Mouse (Mus musculus) CH12.LX (cell line): Measurements from ENCODE around the gene Kank1. TPM values are rescaled to one million over a fixed set of nuclear protein-coding genes. Genes with fewer than 3 reads are reported as not detected.

Source experiments
- DNase-seq: peaks from one replicate; pipeline ENCODE4 v3.0.0-alpha.2; 2013; ENCODE audit errors: extremely low read depth
- H3K27ac ChIP-seq: 2 replicates; pipeline ENCODE4 v1.5.1; 2012; ENCODE audit warnings: low read depth, mild to moderate bottlenecking, control low read depth, moderate library complexity; ENCODE audit not compliant: insufficient read depth
- H3K27me3 ChIP-seq: replicated peaks from 2 replicates; pipeline ENCODE3; 2012; ENCODE audit warnings: inconsistent platforms
- H3K36me3 ChIP-seq, 2 experiments: replicated peaks in 1 of 2; 2 replicates each; pipeline versions ENCODE3 to v1.6.1; 2012; ENCODE audit warnings: inconsistent platforms in 1 of 2, low read length in 1 of 2, mild to moderate bottlenecking in 1 of 2, mixed read lengths in 1 of 2, moderate library complexity in 1 of 2; ENCODE audit not compliant: control insufficient read depth in 1 of 2, insufficient read depth in 1 of 2
- H3K4me1 ChIP-seq, 2 experiments: 2 replicates each; pipeline ENCODE4 v1.6.1; 2012; ENCODE audit warnings: inconsistent platforms in 1 of 2, moderate library complexity in 1 of 2; ENCODE audit not compliant: insufficient read depth in 2 of 2, control insufficient read depth in 1 of 2
- H3K4me2 ChIP-seq: 2 replicates; pipeline ENCODE4 v1.6.1; 2012; ENCODE audit warnings: low read depth, mild to moderate bottlenecking, control low read depth; ENCODE audit not compliant: poor library complexity, insufficient read depth, severe bottlenecking
- H3K4me3 ChIP-seq, 3 experiments: fragments of 150-350 bp in 1 of 3; sonication (generic) in 1 of 3; replicated peaks in 1 of 3; 2 replicates each; pipeline versions ENCODE3 to v1.5.1; 2011 to 2012; ENCODE audit warnings: low read depth in 2 of 3, low read length in 2 of 3, mild to moderate bottlenecking in 2 of 3, moderate library complexity in 2 of 3, control low read depth in 1 of 3, improper control_type of control experiment in 1 of 3, inconsistent platforms in 1 of 3, mixed read lengths in 1 of 3; ENCODE audit not compliant: poor library complexity in 1 of 3
- H3K79me2 ChIP-seq: replicated peaks from 2 replicates; pipeline ENCODE4 v1.6.1; 2012; ENCODE audit warnings: mild to moderate bottlenecking, moderate library complexity; ENCODE audit not compliant: control insufficient read depth, poor library complexity, insufficient read depth, severe bottlenecking; ENCODE audit errors: extremely low read depth
- H3K9ac ChIP-seq: 2 replicates; pipeline ENCODE4 v1.6.1; 2012; ENCODE audit warnings: low read depth, mild to moderate bottlenecking, control low read depth, moderate library complexity; ENCODE audit not compliant: insufficient read depth
- H3K9me3 ChIP-seq: replicated peaks from 2 replicates; pipeline ENCODE3; 2012; ENCODE audit warnings: low read length, inconsistent platforms, mixed read lengths
- CTCF ChIP-seq, 2 experiments: IDR thresholded peaks in 1 of 2; conservative IDR thresholded peaks in 1 of 2; 2 replicates each; pipeline ENCODE4 v1.5.1; 2011 to 2012; ENCODE audit warnings: low read depth in 2 of 2, low read length in 2 of 2, improper control_type of control experiment in 1 of 2, inconsistent platforms in 1 of 2, mild to moderate bottlenecking in 1 of 2, moderate library complexity in 1 of 2
- ELF1 ChIP-seq: IDR thresholded peaks from 2 replicates; pipeline ENCODE4 v1.6.1; 2014; ENCODE audit warnings: low read depth, mild to moderate bottlenecking, inconsistent platforms, low read length, improper control_type of control experiment
- ETS1 ChIP-seq: conservative IDR thresholded peaks from 2 replicates; pipeline ENCODE4 v1.6.1; 2012; ENCODE audit warnings: low read depth, mild to moderate bottlenecking, inconsistent platforms, low read length, improper control_type of control experiment, moderate library complexity
- IRF4 ChIP-seq: IDR thresholded peaks from 2 replicates; pipeline ENCODE4 v1.6.1; 2014; ENCODE audit warnings: low read depth, mild to moderate bottlenecking, inconsistent platforms, low read length, improper control_type of control experiment
- JUN ChIP-seq: IDR thresholded peaks from 2 replicates; pipeline ENCODE4 v1.6.1; 2011; ENCODE audit warnings: low read depth, mild to moderate bottlenecking, low read length, improper control_type of control experiment, moderate library complexity; ENCODE audit not compliant: insufficient read depth
- JUND ChIP-seq: conservative IDR thresholded peaks from 2 replicates; pipeline ENCODE4 v1.6.1; 2011; ENCODE audit warnings: low read depth, low read length, improper control_type of control experiment
- MAFK ChIP-seq: IDR thresholded peaks from 2 replicates; pipeline ENCODE4 v1.6.1; 2011; ENCODE audit warnings: low read length, improper control_type of control experiment; ENCODE audit not compliant: insufficient replicate concordance
- MXI1 ChIP-seq: IDR thresholded peaks from 2 replicates; pipeline ENCODE4 v1.6.1; 2011; ENCODE audit warnings: mild to moderate bottlenecking, low read depth, low read length, improper control_type of control experiment
- PAX5 ChIP-seq: IDR thresholded peaks from 2 replicates; pipeline ENCODE4 v1.6.1; 2012; ENCODE audit warnings: low read length, inconsistent platforms, mixed read lengths
- RCOR1 ChIP-seq: conservative IDR thresholded peaks from 2 replicates; pipeline ENCODE4 v1.6.1; 2012; ENCODE audit warnings: low read depth, mild to moderate bottlenecking, inconsistent platforms, low read length, improper control_type of control experiment
- ZC3H11A ChIP-seq: IDR thresholded peaks from 2 replicates; pipeline ENCODE4 v1.6.1; 2012; ENCODE audit warnings: low read depth, mild to moderate bottlenecking, inconsistent platforms, low read length, improper control_type of control experiment
- ZNF384 ChIP-seq: IDR thresholded peaks from 2 replicates; pipeline ENCODE4 v1.6.1; 2012; ENCODE audit warnings: low read depth, low read length, improper control_type of control experiment, inconsistent platforms
- dilution Hi-C: fragments of 300-500 bp; cut with MboI; formaldehyde crosslinking; loops from 2 replicates; pipeline ENCODE4 v1.14.3; 2020; ENCODE audit warnings: low sequenced_read_pairs; ENCODE audit not compliant: extremely low pct_unique_long_range_greater_than_20kb, extremely low pct_ligation_motif_present
- in situ Hi-C: fragments of 300-500 bp; cut with MboI; formaldehyde crosslinking; loops from 3 replicates; pipeline ENCODE4 v1.14.3; 2019; ENCODE audit warnings: low sequenced_read_pairs, low pct_ligation_motif_present, low pct_unique_long_range_greater_than_20kb, mixed read lengths
- polyA plus RNA-seq: library from polyadenylated mRNA; unstranded; fragments of >175 nt; gene quantifications from 2 replicates; pipeline ENCODE4 v1.2.1, GENCODE M21; 2012; ENCODE audit warnings: low read depth; ENCODE audit not compliant: insufficient read length
- total RNA-seq, 2 experiments: library from RNA; depleted of rRNA; stranded (reverse); fragments of 300-350 nt in 1 of 2; fragments of >200 nt in 1 of 2; gene quantifications; 2 replicates each; pipeline ENCODE4 v1.2.3; 2012 to 2014

The Kank1 gene
- total and polyA plus RNA-seq, 3 experiments = 0.10 to 0.13 (median 0.12) TPM

GRCm38 (mm10) chr19:25436789-25437650 is 200.2 kb downstream of the Kank1 start:
- H3K79me2 ChIP-seq = no peaks in the 10 kb centered on the region
- no peaks in the 10 kb centered on the region for H3K36me3 ChIP-seq
- no peak overlapping the region for H3K27ac ChIP-seq
- H3K9ac ChIP-seq = no peak overlapping the region
- TF ChIP-seq CTCF (conservative IDR thresholded peaks at IDR 0.05 in 1 of 2, IDR thresholded peaks at IDR 0.05 in 1 of 2; ENCODE audit: low read depth in 2 of 2, low read length in 2 of 2) (no peak), PAX5 (no peak)
- dilution Hi-C loops = no loop called here
- no peak for DNase-seq
- no peaks in the 10 kb centered on the region for H3K27me3 ChIP-seq
- no peak overlapping the region for H3K4me2 ChIP-seq
- in situ Hi-C loops = loop anchor here (25.0 kb wide), 2 partner anchors 100 to 225 kb away; no protein-coding TSS in a partner anchor
- no peaks in the 10 kb centered on the region for H3K9me3 ChIP-seq
- H3K4me1 ChIP-seq = peaks cover 0 to 10% of the 10 kb centered on the region in 2 experiments; a peak in 2 of 4 replicates
- no peak overlapping the region for H3K4me3 ChIP-seq

GRCm38 (mm10) chr19:25438246-25438645 is 201.5 kb downstream of the Kank1 start:
- H3K9ac ChIP-seq = no peak overlapping the region
- H3K4me1 ChIP-seq = peaks cover 0 to 10% of the 10 kb centered on the region in 2 experiments; a peak in 2 of 4 replicates
- in situ Hi-C loops (loop anchor here (25.0 kb wide), 2 partner anchors 101 to 226 kb away; no protein-coding TSS in a partner anchor), dilution Hi-C loops (no loop called here)
- no peak overlapping the region for H3K4me2 ChIP-seq
- no peaks in the 10 kb centered on the region for H3K9me3 ChIP-seq
- no peak overlapping the region for H3K27ac ChIP-seq
- no peaks in the 10 kb centered on the region for H3K36me3 ChIP-seq
- TF ChIP-seq ZC3H11A (no peak), JUND (no peak), JUN (no peak), IRF4 (no peak), RCOR1 (no peak), ZNF384 (no peak), ELF1 (no peak), ETS1 (no peak), MAFK (no peak), MXI1 (no peak)
- no peaks in the 10 kb centered on the region for H3K79me2 ChIP-seq
- DNase-seq = no peak
- H3K4me3 ChIP-seq = no peak overlapping the region
- no peaks in the 10 kb centered on the region for H3K27me3 ChIP-seq
